Comparison of ENCODE assay signal across 8 mouse cellular contexts in genomic region chr12:103142550-103143010, GRCm38 (mm10).
DNase-seq lines count a peak whose midpoint lies in the region; ATAC-seq lines count a peak whose summit lies in the region.

No protein-coding gene starts in this region.

- no peaks in the 10 kb centered on the region for H3K27me3 ChIP-seq in hindbrain, embryonic 14.5 days (ENCODE audit: control insufficient read depth, insufficient read depth, low read length)

- H3K36me3 ChIP-seq in hindbrain, embryonic 14.5 days (replicated peaks; ENCODE audit: control insufficient read depth, insufficient read depth) = peaks cover 35% of the 10 kb centered on the region

- H3K4me2 ChIP-seq in hindbrain, embryonic 14.5 days (replicated peaks) = no peak overlapping the region

- no peak for DNase-seq in frontal cortex, postnatal 14 days (ENCODE audit: low spot score in 2 of 2)
- DNase-seq in thymus, postnatal 0 days (ENCODE audit: low spot score) = peak; percentile 46
- no peak for DNase-seq in thymus, adult 18-20 months
- peak; percentile 93 for DNase-seq in embryo, embryonic 11 days
- DNase-seq in hindbrain, embryonic 14.5 days (ENCODE audit: low spot score) = peak; percentile 92
- DNase-seq in lung, postnatal 36 days = peak; percentile 67
- DNase-seq in thymus, postnatal 4 days = peak; percentile 8

- H3K4me1 ChIP-seq in hindbrain, embryonic 14.5 days (replicated peaks; ENCODE audit: control insufficient read depth, insufficient read depth, low read length) = no peaks in the 10 kb centered on the region

- WGBS in hindbrain, embryonic 14.5 days = 67% methylated on average over 9 of the region's 9 CpGs

- H3K27ac ChIP-seq in hindbrain, embryonic 14.5 days = no peak overlapping the region

- no peak overlapping the region for H3K9ac ChIP-seq in hindbrain, embryonic 14.5 days

- ATAC-seq in frontal cortex, adult (ENCODE audit: low TSS enrichment) = peak; percentile 55
- no peak for ATAC-seq in hindbrain, embryonic 14.5 days (ENCODE audit: low FRiP score)

- H3K9me3 ChIP-seq in hindbrain, embryonic 14.5 days (ENCODE audit: control insufficient read depth, low read length) = 0 out of 2 replicates have a peak, but pooled peaks cover 9% of the 10 kb centered on the region

- H3K4me3 ChIP-seq in hindbrain, embryonic 14.5 days (replicated peaks; ENCODE audit: low read length) = no peak overlapping the region

Comparison
In these comparisons a context has a peak if more than half of its experiments do, and no peak if none do; other contexts are left out.
1. DNase-seq: peak in thymus, postnatal 0 days (single experiment), embryo, embryonic 11 days (single experiment), hindbrain, embryonic 14.5 days (single experiment), lung, postnatal 36 days (single experiment) and thymus, postnatal 4 days (single experiment); none in frontal cortex, postnatal 14 days (0 of 2) and thymus, adult 18-20 months (0 of 2).